Mouse (Mus musculus) thymus, postnatal 25 days (tissue): ENCODE results near the gene Ppil2.

ENCODE experiments used
- DNase-seq: peaks from one replicate; pipeline ENCODE4 v3.0.0; 2022

Gene Ppil2

DNA sequence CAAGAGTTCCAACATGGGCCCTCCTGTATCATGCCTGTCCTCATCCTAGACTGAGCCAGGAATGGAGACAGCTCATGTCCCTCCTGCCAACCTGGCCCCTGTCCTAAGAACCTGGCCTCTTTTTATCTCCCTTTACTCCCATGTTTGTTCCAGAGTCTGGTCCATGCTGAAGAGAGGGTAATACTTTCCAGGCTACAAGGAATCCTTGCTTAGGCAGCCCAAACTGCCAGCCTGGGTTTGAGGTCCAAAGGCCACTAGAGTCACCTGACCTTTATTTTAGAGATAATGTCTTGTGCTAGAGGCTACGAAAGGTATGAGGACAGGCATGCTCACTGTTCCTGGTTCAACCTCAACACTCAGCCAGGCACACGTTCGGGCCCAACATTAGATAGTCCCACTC is 14.1 kb downstream of the Ppil2 start:
- DNase-seq = no peak

DNA sequence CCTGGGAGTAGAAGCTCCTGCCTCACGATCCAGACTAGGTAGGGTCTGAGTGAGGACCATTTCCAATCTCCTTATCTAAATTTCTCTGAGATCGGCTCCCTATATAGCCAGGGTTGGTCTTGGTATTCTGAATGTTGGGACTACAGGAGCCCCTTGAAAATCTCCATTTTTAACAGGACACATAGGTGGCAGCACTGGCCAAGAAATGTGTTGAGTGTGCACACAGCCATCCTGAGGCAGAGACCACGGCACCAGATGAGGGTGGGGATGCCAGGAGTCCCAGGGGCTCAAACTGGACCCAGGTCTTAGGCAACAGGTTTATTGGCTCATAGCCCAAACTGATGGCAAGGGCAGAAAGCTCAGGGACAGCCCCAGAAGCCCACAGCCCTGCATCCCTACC is 22.7 kb downstream of the Ppil2 start:
- no peak for DNase-seq

DNA sequence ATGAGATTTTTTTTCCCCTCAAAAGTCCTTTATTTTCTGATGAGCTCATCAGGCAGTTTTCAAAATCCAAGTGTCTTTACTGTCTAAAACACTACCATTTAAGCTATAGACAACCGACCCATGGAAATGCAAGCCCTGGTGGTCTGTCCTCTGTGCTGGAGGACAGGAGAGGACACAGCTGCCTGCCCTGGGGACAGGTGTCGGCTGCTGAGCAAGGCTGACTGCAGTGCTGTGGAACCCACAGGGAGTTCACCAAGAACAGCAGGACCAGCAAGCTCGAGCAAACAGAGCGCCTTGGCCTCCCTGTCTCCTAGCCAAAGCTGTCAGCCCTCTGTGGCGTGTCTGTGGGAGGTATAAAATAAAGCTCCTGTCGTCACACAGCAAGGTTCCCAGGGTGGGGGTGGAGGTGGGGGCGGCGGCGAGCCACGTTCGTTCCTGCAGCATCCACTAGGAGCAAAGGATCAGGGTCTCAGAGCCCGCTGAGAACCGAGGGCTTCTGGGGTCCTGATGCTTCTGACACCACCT is 24.3 kb downstream of the Ppil2 start:
- no peak for DNase-seq

DNA sequence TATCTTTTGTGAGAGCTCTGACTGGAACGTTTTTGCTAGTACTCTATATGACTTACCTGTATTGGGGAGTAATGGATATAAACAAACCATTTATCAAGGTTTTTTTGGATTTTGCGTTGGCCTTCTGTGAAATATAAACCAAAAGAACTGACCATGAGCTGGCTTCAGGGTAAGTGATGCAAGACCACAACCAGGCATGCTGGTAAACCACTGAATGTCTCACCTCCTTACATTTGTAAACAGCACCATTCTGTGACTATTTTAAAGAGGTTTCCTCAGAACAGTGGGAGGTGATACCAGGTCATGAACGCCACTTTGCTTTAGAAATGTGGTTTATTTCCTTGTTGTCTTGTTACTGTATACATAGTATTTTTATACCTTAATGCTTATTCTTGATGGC is 24.8 kb downstream of the Ppil2 start:
- no peak for DNase-seq

GRCm38 (mm10) chr16:17085636-17086035 is 25.4 kb downstream of the Ppil2 start:
- DNase-seq = no peak

DNA sequence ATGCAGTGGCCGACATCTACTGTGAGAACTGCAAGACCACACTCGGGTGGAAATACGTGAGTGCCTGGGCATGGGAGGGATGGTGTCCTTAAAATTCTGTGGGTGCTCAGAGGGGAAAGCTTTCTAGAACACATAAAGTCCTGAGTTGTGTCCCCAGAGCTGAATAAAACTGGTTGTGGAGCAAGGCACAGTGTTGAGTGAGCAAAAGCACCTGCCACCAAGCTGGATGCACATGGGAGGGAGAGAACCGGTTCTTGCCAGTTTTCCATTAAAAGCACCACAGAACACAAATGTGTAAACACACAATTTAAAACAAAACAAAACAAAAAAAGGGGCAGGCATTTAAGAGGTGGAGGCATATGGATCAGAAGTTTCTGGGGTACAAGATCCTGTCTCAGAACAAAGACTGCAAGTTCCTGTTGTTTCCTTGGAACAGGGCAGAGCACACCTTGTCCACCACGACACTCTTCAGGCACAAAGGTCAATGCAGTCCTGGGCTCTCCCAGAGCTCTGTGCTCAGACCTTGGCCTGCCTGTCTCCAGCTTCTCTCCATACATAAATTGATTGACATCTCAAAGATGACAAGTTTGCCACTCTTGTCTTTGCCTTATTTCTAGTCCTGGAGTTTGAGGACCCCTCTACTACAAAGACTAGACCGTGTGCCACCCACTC is 28.8 kb downstream of the Ppil2 start:
- DNase-seq = no peak

- no peak for DNase-seq
Observed at GRCm38 (mm10) chr16:17078101-17078500, 33.0 kb downstream of the Ppil2 start.

DNA sequence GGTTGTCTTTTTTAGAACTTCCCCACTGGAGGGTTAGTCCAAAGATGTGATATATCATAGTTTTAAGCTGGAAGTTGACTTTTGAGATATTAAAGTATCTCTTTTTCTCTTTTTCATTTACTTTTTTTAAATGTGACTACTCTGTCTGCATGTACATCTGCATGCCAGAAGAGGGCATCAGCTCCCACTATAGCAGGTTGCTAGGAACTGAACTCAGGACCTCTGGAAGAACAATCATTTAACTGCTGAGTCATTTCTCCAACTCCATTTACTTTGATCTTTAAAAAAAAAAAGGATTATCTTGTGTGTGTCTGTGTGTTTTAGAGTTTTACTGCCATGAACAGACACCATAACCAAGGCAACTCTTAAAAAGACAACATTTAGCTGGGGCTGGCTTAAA is 34.2 kb downstream of the Ppil2 start:
- DNase-seq = no peak

DNA sequence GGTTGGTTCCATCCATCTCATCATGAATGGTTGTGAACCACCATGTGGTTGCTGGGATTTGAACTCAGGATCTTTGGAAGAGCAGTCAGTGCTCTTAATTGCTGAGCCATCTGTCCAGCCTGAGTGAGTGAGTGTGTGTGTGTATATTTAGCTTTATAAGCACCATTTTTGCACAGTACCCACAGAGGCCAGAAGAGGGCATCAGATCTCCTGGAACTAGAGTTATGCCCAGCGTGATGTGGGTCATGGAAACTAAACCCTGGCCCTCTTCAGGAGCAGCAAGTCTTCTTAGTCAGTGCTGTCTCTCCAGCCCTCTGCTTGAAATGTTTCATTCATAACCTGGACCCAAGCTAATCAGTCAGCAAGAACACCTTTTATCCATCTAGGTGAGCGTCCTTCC is 34.8 kb downstream of the Ppil2 start:
- DNase-seq = no peak

- no peak for DNase-seq
Observed at GRCm38 (mm10) chr16:17073000-17073399, 38.1 kb downstream of the Ppil2 start.

- DNase-seq = no peak
Observed at GRCm38 (mm10) chr16:17070716-17071115, 40.3 kb downstream of the Ppil2 start.

GRCm38 (mm10) chr16:17069511-17070443 is 41.3 kb downstream of the Ppil2 start, which contains the start of gene Ypel1:
Gene Ypel1 (plus strand): TSS chr16:17069696.
- DNase-seq = peak; percentile 81

DNA sequence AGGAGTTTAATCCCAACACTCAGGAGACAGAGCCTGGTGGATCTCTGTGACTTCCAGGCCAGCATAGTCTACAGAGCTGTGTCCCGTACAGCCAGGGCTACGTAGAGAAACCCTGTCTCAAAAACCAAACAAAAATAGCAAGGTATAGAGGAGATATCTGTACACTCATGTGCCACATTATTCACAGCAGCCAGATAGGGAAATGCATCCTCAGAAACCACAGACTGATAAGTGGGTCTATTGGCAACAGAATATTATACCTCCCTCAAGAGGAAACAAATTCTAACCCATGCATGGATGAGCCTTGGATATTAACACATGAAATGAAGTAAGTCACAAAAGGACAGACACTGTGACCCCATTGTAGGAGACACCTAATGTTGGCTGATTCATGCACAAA is 43.5 kb downstream of the Ppil2 start:
- DNase-seq = no peak

DNA sequence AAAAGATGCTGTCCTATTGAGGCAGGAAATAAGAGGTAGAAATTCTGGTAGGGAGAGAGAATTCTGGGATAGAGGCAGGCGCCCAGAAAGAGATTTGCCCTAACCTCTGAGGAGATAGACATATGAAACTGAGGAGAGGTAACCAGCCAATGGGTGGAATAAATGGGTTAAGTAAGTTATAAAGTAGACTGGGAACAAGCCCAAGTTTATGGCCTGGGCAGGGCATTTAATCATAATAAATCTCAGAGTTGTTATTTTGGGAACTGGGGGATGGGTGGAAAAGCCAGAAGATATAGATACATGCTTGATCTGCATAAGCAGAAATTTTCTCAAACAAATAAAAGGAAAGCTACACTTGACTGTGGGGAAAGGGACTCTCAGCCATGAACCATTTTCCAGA is 48.7 kb downstream of the Ppil2 start:
- no peak for DNase-seq

DNA sequence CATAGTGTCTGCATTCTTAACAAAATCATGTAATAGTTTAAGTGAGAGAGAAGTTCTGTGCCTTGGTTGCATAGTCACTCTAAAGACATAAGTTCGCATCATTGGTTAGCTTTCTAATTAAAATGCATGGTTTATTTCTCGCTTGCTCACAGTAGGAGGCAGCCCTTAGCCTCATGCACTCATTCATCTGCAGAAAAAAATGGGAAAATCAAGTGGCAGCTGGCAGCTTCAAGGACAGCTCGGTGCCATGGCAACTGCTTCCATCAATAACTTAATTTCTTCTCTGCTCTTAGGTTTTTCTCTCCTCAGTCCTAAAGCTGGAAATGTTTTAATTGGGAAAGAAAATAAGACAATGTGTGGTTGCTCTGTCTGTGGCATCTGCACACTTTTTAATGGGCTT is 55.5 kb downstream of the Ppil2 start:
- no peak for DNase-seq

- DNase-seq = no peak
Observed at GRCm38 (mm10) chr16:17053903-17054302, 57.2 kb downstream of the Ppil2 start.

DNA sequence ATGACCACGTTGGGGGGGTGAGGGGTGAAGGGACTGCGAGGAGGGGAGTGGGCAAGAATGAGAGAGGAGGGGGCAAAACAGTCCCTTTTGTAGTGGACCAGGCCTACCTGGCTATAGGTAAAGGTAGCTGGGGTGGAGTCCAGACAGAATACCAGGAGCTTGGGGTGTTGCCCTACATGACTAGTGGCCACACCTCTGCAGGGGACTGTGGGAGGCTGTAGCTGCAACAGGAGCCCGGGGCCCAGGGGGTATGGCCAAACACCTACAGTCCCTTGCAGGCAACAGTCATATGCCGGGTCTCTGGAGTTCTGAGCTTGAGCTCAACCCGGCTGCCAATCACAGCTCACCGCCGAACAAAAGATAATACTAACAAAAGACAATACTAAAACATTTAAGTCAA is 59.0 kb downstream of the Ppil2 start:
- no peak for DNase-seq

DNA sequence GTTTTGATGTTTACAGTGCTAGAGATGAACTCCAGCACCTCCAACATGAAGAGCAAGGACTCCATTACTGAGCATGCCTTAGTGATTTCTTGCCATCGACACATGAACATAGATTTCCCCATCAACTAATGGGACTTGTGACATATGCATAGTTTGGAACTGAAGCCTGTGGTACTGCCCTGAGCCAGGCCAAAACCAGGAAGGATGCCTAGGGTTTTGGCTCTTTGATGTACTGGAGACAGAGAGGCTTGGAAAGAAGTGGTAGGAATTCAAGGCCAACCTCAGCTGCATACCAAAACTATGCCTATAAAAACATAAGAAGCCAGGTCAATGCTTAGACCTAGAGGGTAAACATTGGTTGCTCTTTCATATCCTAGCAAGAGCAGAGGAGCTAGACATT is 61.2 kb downstream of the Ppil2 start:
- DNase-seq = no peak

- DNase-seq = no peak
Observed at GRCm38 (mm10) chr16:17045287-17045686, 65.8 kb downstream of the Ppil2 start.

DNA sequence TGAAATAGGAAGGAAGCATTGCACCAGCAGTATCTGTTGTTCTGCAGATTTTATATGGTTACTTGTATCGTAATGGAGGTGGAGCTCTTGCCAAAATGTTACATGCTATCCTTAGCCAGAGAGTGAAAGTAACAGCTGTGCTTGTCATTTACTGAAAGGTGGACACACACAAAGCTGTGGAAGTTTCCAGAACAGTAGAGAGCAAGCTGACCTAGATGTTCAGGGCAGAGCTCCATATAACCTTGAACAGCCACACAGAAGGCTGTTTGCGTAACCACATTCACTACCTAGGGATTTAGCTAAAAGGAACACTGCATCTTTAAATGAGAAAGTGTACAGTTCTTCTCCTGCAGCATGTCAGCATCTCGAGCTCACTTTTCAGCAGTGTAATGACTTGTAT is 66.7 kb downstream of the Ppil2 start:
- DNase-seq = no peak

GRCm38 (mm10) chr16:17041417-17041816 is 69.6 kb downstream of the Ppil2 start:
- DNase-seq = no peak

GRCm38 (mm10) chr16:17040716-17041115 is 70.3 kb downstream of the Ppil2 start:
- no peak for DNase-seq
